Mouse (Mus musculus): ENCODE data around the gene Tnnc2.

Tnnc2 gene

DNA sequence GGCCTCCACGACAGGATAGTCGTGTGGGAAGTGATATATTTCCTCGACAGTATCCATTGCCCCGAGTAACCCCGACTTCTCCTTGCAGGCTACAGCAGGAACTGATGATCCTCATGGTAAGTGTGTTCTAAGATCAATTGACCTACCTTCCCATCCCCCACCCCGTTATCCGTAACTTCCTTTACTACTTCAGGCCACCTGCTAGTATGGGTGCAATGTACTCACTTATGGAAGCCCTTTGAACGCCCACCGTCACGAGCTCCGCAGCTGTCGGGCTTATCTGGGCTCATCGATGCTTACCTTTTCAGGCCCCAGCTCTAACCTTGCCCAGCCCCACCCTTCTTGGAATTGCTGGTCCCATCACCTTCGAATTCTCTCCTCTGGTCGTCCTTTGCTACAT is 9.5 kb downstream of the Tnnc2 start:
- no peak for DNase-seq

DNA sequence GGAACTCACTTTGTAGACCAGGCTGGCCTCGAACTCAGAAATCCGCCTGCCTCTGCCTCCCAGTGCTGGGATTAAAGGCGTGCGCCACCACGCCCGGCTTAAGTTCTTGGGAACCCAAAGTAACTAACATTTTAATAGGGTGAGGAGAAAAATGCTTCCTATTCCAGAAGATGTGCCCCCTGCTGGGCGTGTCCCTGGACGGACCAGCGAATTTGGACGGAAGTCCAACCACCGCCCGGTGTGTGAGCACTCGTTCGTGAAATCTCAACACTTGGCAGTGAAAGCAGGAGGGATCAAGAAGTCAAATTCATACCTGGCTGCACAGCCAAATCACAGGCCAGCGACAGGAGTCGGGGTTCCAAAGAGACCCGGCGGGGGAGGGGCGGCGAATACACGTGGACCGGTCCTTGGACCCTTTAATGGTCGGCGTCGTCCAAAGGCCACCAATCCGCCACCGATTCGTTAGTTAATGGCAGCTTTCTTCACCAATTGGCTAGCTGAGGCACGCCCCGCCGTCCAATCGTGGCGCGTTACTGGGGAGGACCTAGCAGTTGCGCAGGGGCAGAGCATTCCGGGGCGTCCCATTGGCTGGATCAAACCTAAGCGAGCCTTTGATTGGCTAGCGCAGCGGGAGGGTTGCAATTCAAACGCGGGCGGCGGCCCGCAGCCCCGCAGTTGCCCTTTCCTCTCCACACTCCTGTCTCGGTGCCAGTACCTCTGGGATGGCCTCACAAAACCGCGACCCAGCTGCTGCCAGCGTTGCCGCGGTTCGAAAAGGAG is 10.3 kb downstream of the Tnnc2 start, which contains the start of gene Ube2c:
Ube2c (plus strand) TSS at position 641 of the 780 bp plus-strand sequence.
- DNase-seq, result peak; percentile 98

- no peak for DNase-seq
These were observed 11.8 kb downstream of the Tnnc2 start for GRCm38 (mm10) chr2:164767812-164768540.

DNA sequence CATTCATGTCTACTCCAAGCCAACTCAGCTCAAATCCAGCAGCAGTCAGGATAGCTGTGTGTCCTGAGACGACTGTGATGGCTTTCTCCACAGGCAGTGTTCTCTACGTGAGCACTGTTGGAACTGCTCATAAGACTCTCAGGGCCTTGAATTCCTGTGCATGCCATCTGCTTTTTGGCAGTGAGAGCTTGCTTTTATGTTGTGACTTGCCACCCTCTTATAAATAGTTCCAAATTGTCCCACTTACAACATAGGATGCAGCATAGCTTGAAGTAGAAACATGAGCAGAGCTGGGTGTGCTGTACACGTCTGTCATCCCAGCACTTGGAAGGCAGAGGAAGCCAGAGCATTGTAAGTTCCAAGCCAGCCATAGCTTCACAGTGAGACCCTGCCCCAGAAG is 13.9 kb downstream of the Tnnc2 start:
- DNase-seq, result no peak

DNA sequence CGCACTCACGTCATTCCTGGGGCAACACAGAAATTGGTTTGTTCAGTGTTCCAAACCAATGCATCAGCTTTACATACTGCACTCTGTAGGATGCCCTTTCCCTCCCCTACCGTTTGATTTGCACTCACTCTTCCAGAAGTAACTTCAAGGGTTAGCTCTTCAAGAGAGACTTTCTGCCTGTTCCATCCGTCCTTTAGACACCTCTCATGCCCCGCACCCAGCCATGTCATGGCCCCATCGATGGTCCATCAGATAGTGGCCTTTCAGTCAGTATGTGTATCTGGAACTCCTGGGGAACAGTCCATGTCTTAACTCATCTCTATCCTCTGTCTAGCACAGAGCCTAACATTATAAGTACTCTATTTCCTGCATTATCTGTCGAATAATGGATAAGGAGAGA is 17.2 kb downstream of the Tnnc2 start:
- DNase-seq, result no peak

DNA sequence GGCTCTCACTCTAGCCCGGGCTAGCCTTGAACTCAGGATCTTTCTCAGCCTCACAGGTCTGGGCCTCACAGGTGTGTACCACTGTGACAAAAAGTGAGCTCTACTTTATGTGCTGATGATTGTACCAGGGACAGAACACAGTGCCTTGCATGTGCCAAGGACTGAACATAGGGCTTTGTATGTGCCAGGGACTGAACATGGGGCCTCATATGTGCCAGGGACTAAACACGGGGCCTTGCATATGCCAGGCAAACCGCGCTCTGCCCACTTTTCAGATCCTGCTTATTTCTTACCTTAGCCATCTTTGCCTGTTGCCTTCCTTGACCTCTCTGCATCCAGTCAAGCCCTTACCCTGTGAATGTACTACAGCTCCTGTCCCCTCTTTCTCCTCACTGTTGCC is 17.8 kb downstream of the Tnnc2 start:
- no peak for DNase-seq

GRCm38 (mm10) chr2:164761502-164761901 is 18.3 kb downstream of the Tnnc2 start:
- DNase-seq, result peak; percentile 39

DNA sequence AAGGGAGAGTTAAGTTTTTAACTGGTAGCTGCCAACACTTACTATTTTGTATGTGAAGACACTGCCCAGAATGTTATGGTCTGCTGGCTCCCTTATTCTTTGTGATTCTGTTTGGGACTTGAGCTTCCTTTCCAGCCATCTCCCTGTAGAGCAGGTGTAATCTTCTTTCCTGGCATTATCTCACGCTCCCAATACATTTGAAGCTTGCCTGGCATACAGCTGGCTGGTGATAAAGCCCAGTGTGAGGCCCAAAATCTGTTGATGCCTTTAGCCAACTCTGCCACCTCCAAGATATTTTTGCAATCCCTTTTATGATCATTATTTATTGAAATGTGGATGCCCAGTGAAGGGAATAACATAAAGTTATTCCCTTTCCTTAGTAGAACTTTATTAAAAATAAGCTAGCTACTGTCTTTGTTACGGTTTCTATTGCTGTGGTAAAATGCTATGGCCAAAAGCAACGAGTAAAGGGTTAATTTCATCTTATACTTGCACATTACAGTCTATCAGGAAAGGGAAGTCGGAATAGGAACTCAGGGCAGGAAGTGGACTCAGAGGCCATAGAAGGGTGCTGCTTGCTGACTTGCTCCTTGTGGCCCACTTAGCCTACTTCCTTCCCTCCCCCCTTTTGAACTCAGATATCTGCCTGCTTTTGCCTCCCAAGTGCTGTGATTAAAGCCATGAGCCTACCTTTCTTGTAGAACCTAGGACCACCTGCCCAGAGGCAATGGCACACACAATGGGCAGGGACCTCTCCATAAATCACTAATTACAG is 19.5 kb downstream of the Tnnc2 start:
- DNase-seq, result no peak

DNA sequence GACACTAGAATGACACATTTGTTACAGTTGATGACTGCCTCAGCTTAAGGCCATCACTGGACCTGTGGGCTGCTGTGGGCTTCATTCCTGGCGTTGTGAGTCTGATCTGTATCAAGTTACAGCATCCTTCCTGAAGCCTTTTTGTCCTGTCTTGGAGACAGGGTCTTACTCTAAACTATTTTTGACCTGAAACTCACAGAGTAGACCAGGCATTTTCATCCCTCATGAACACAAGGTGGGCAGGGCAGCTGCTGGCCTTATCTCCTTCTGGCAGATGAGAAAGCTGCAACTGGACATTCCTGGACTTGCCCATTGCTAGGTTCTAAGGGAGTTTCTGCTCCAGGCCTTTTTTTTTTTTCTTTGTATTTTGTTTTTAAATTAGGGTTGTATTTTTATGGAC is 21.1 kb downstream of the Tnnc2 start:
- DNase-seq, result no peak

DNA sequence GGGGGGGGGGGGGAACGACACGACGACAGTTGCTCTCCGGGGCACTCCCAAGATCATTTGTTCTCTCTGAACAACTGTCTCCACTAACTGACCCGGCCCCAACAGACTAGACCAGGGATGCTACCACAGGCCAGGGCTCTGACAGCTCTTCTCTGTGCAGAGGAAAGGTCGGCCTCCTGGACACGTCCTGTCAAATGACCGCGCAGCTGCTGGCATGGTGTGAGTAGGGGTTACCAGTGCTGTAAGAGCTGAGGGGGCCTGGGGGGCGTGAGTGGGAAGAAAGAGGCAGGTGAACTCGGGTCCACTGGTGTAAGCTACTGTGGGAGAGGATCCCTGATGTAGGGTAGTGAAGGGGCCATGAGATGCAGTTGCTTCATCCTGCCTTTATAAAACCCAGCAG is 21.9 kb downstream of the Tnnc2 start:
- no peak for DNase-seq

DNA sequence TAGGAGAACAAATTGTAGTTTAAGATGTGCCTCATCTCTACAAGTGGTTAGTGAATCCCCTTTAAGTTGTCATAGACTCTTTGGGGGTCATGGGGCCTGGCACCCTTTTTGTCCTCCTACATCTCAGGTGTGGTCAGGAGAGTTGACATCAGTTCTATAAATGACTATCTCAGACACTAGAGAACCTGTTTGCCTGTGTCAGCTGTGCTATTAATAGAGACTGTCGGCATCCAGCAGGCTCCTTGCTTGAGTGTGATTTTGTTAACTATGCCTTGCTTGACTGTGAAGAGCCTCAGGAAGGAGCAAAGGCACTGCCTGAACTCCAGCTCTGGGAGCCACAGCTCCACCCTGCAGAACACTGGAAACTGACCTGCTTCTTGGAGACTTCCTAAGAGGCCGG is 25.0 kb downstream of the Tnnc2 start:
- no peak for DNase-seq

DNA sequence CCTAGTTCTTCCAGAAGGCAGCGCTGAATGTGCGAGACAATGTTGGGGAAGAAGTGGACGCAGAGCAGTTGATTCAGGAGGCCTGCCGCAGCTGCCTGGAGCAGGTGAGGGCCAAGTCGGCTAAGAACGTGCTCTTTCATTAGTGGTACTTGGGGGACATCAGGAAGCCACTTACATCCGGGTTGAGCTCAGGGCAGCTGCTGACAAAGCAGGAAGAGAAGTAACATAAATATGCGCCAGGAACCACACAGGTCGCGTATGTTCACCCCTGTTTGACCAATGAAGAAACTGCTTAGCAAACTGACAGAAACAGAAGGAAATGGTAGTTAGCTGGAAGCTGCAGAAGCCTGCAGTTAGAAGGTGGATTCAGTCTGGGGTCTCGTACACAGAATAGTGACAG is 25.7 kb downstream of the Tnnc2 start:
- DNase-seq, result no peak

DNA sequence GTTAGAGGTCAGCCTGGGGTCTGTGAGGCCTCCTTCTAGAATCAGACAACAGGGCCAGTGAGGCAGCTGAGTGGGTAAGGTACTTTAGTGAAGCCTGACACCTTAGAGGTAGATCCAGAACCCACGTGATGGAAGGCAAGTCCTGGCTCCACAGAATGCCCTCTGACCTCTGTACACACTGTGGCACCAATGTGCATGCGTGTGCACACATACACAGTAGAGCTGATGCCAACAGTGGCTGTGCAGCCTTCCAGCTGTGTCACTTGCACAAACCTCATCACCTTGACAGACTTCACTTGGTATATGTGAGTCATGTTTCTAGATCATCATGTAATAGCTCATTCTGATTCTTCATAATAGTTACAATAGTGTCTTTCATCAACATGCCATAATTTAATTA is 27.3 kb downstream of the Tnnc2 start:
- DNase-seq, result no peak

DNA sequence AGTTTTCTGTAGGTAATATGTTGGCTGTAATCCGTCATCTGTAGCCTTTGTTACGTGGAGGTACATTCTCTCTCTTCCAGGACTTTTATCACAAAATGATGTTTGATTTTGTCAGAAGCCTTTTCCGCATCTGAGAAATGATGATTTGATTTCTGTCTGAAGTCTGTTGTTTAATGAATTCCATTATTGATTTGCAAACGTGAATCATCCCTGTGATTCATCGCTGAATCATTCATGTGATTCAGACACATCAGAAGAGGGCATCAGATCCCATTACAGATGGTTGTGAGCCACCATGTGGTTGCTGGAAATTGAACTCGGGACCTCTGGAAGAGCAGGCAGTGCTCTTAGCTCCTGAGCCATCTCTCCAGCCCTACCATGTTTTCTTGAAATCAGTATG is 30.8 kb downstream of the Tnnc2 start:
- no peak for DNase-seq

DNA sequence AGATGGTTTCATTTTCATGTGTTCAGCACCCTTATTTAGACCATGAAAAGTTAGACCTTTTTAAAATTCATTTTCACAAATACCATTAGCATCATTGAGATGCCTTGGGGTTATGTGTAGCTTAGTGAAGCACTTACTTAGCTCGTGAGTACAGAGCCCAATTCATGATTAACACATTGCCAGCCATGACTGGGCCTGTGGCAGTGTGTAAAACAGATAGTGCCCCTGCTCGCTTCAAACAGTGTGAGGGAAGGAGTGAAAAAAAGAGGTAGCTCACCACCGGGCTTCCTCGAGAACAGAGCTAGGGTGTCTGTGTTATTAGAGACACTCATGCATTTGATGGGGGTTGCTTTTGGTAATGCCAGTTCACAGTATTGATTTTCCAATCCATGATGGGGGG is 31.6 kb downstream of the Tnnc2 start:
- DNase-seq, result no peak

GRCm38 (mm10) chr2:164746693-164747092 is 33.1 kb downstream of the Tnnc2 start:
- DNase-seq, result no peak

DNA sequence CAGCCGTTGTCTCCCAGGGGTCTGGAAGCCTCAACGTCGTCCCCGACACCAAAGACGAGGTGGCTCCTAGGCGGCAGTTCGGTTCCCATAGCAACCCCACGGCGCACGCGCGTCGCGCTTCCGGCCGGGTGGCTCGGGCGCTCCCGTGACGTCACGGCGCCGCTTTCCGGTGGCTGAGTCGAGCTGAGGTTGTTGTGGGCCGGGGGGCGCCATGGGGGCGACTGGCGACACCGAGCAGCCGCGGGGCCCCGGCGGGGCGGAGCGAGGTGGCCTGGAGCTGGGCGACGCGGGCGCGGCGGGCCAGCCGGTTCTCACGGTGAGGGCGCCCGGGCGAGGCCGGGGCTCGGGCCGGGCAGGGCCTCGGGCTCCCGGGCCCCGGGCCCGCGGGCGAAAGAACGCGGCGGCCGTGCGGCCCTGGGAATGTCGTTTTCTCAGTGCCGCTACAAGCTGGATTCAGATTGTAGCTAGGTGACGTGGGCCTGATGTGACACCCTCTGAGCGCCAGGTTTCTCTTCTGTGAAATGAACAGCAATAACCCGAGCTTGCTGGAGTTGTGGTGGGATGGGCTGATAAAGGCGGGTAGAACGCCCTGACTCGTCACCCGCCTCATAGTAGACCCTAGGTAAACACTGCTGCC is 33.8 kb downstream of the Tnnc2 start, which contains the start of the genes Wfdc3 and Dnttip1:
Wfdc3 (minus strand) TSS at position 89 of the 637 bp plus-strand sequence.
Dnttip1 (plus strand) TSS at position 141 of the 637 bp plus-strand sequence.
- peak; percentile 90 for DNase-seq

GRCm38 (mm10) chr2:164744987-164745386 is 34.8 kb downstream of the Tnnc2 start:
- DNase-seq, result no peak

GRCm38 (mm10) chr2:164739876-164740275 is 39.9 kb downstream of the Tnnc2 start:
- no peak for DNase-seq

DNA sequence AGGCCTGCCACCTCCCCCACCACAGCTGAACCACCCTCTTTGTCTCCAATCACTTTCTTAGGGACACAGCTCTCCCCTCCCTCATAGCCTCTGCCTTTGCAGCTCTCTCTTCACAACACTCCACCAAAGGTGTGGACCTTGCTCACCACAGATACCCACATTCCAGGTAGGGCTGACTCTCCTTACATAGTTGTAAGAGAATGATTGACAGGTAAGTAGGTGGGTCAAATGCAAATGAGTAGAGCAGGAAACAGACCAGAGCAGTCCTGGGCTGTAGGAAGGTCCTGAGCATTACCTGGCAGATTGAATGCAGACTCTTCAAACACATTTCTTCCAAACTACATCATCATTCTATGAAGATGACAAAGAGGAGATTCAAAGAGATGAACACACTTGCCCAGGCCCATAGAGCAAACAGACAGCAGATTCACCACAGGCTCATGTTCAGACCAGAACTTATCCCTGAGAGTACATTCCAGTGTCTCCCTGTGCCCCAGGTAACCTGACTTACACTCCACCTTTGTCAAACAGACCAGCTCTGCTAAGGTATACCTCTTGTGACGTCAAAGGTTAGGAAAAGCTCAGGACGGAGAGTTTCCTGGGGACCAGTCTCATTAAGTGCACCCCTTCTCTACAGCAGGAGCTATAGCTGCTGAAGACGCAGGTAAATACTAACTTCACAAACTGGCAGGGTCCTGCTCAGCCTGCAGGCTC is 42.2 kb downstream of the Tnnc2 start:
- no peak for DNase-seq

GRCm38 (mm10) chr2:164735446-164735845 is 44.3 kb downstream of the Tnnc2 start:
- no peak for DNase-seq

DNA sequence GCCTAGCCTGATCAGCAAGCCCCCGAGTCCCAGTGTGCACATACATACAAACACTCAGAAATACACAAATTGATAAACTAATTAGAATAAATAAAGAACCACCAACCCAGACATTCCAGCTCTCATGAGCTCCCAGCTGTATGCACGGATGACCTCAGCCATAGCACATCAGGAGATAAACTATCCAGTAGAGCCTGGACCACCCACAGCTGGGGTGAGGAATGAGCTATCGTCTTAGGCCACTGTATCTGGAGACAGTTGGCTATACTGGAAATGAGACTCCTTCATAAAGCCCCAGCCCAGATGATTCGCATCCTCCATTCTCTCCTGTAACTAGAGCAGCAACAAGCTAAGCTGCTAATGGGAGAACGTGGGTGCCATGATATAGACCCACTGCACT is 44.9 kb downstream of the Tnnc2 start:
- no peak for DNase-seq
